Comparison of ENCODE assay signal across 7 mouse cellular contexts in the genomic region with DNA sequence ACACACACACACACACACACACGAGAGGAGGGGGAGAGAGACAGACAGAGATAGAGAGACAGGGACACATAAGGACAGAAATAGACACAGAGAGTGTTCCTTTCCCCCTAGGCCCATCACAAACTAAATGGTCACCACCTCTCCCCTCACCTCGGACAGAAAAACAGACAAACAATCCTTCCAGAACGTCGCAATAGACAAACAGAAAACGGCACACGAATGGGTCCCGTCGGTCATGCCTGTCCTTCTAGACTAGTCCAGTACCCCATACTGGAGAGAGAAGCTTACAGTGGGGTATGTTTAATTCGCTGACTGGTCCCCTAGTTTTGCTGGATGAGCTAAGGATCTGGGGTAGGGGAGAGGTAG. TPM values are rescaled to one million over a fixed set of nuclear protein-coding genes. Genes with fewer than 3 reads are reported as not detected.
DNase-seq lines count a peak whose midpoint lies in the region; ATAC-seq and TF ChIP-seq lines count a peak whose summit lies in the region.

No protein-coding gene starts in this region.

- H3K9me3 ChIP-seq in forebrain, embryonic 12.5 days = no peaks in the 10 kb centered on the region
- H3K9me3 ChIP-seq in limb, embryonic 12.5 days = no peaks in the 10 kb centered on the region

- H3K4me1 ChIP-seq in lung, adult 2 months (ENCODE audit: control insufficient read depth, insufficient read depth, low read length) = peaks cover 6% of the 10 kb centered on the region; the same call in 1 of the 2 replicates
- peaks cover 35% of the 10 kb centered on the region for H3K4me1 ChIP-seq in forebrain, embryonic 12.5 days
- peaks cover 43% of the 10 kb centered on the region for H3K4me1 ChIP-seq in limb, embryonic 12.5 days (replicated peaks)
- no peaks in the 10 kb centered on the region; the same call in 1 of the 2 replicates for H3K4me1 ChIP-seq in small intestine, adult 2 months (ENCODE audit: control insufficient read depth, insufficient read depth, insufficient read length, low read length)

- TF ChIP-seq POLR2A in lung, adult 2 months (IDR thresholded peaks at IDR 0.05; ENCODE audit: borderline replicate concordance, extremely low read depth, low read depth, low read length) = no peak
- TF ChIP-seq POLR2A in small intestine, adult 2 months (IDR thresholded peaks at IDR 0.05; ENCODE audit: low read depth, low read length) = no peak

- WGBS in lung, adult 2 months = 3% methylated on average over 9 of the region's 9 CpGs
- 0% methylated on average over 8 of the region's 9 CpGs for WGBS in forebrain, embryonic 12.5 days
- WGBS in limb, embryonic 12.5 days = 0% methylated on average over 9 of the region's 9 CpGs
- WGBS in small intestine, adult 2 months = 1% methylated on average over 9 of the region's 9 CpGs

- no peak for DNase-seq in lung, adult 2 months
- no peak for DNase-seq in lung, postnatal 10 days
- no peak for DNase-seq in adrenal gland, postnatal 14 days
- no peak for DNase-seq in kidney, adult 18-20 months

- peak overlapping the region; percentile 88 for H3K9ac ChIP-seq in forebrain, embryonic 12.5 days
- H3K9ac ChIP-seq in limb, embryonic 12.5 days (replicated peaks) = peak overlapping the region; percentile 72

- peak overlapping the region; percentile 65 for H3K4me3 ChIP-seq in lung, adult 2 months (replicated peaks; ENCODE audit: extremely low read depth, low read depth, low read length)
- peak overlapping the region; percentile 78 for H3K4me3 ChIP-seq in forebrain, embryonic 12.5 days (replicated peaks)
- peak overlapping the region; percentile 62 for H3K4me3 ChIP-seq in limb, embryonic 12.5 days (replicated peaks)
- H3K4me3 ChIP-seq in small intestine, adult 2 months (ENCODE audit: low read depth, low read length) = peak overlapping the region; percentile 84

- H3K27ac ChIP-seq in forebrain, embryonic 12.5 days = peak overlapping the region; percentile 95
- peak overlapping the region; percentile 90 for H3K27ac ChIP-seq in limb, embryonic 12.5 days
- H3K27ac ChIP-seq in small intestine, adult 2 months (ENCODE audit: insufficient read depth, low read depth, low read length) = no peak overlapping the region

- peaks cover 6% of the 10 kb centered on the region; the same call in 1 of the 2 replicates for H3K27me3 ChIP-seq in forebrain, embryonic 12.5 days
- peaks cover 14% of the 10 kb centered on the region; the same call in 1 of the 2 replicates for H3K27me3 ChIP-seq in limb, embryonic 12.5 days
- 0 out of 2 replicates have a peak, but pooled peaks cover 3% of the 10 kb centered on the region for H3K27me3 ChIP-seq in small intestine, adult 2 months (ENCODE audit: control insufficient read depth, insufficient read depth, low read length)

- peak overlapping the region; percentile 92 for H3K4me2 ChIP-seq in forebrain, embryonic 12.5 days
- H3K4me2 ChIP-seq in limb, embryonic 12.5 days = peak overlapping the region; percentile 81

- peaks cover 14% of the 10 kb centered on the region for H3K36me3 ChIP-seq in forebrain, embryonic 12.5 days (replicated peaks)
- peaks cover 21% of the 10 kb centered on the region for H3K36me3 ChIP-seq in limb, embryonic 12.5 days
- H3K36me3 ChIP-seq in small intestine, adult 2 months (ENCODE audit: control insufficient read depth, insufficient read depth, low read length) = no peaks in the 10 kb centered on the region

- ATAC-seq in forebrain, embryonic 12.5 days (ENCODE audit: low FRiP score) = no peak
- ATAC-seq in limb, embryonic 12.5 days (ENCODE audit: insufficient number of reproducible peaks, insufficient read depth, low FRiP score, low TSS enrichment, low read depth) = no peak

- TF ChIP-seq CTCF in lung, adult 2 months (IDR thresholded peaks at IDR 0.05; ENCODE audit: insufficient read depth, low read length) = no peak
- TF ChIP-seq CTCF in small intestine, adult 2 months (IDR thresholded peaks at IDR 0.05; ENCODE audit: extremely low read depth, insufficient read length, insufficient replicate concordance, low read depth, low read length) = no peak

RNA-seq across cellular contexts. Expression of a gene that starts 0.9 kb away (rescaled TPM):
- 8.3 and 20.6 TPM in 2 replicates for polyA plus RNA-seq in lung, adult 2 months (2012; rRNA removed)
- polyA plus RNA-seq in forebrain, embryonic 12.5 days (2016; fragmentation: Nextera tagmentation; extraction: Ambion mirVana) = 56.2 and 58.4 TPM in 2 replicates
- 57.7 and 58.5 TPM in 2 replicates for polyA plus RNA-seq in limb, embryonic 12.5 days (2016; fragmentation: Nextera tagmentation; extraction: Ambion mirVana)
- polyA plus RNA-seq in small intestine, adult 2 months (2012; rRNA removed) = 2.0 and 2.6 TPM in 2 replicates
- total RNA-seq in adrenal gland, postnatal 14 days (2021) = 3.9 and 4.1 TPM in 2 replicates
